ENCODE assay signal across 9 mouse cellular contexts in genomic region chr5:102206953-102207352, GRCm38 (mm10).
DNase-seq lines count a peak whose midpoint lies in the region; ATAC-seq and TF ChIP-seq lines count a peak whose summit lies in the region.
"Had no signal": no experiment of that assay in that cellular context is flagged by ENCODE, and none has a peak within 500 bp of the region (broad histone marks: within the 10 kb centered on the region; RNA-seq: fewer than 3 reads in every experiment).

No protein-coding gene starts in this region.

- H3K4me3 ChIP-seq in C2C12 (ENCODE audit: insufficient read depth, poor library complexity, severe bottlenecking), result no peak overlapping the region
- peak overlapping the region; percentile 23; the same call in 1 of the 2 replicates for H3K4me3 ChIP-seq in forebrain, embryonic 10.5 days
- H3K4me3 ChIP-seq in heart, embryonic 13.5 days, result peak overlapping the region; percentile 32
- H3K4me3 ChIP-seq in kidney, embryonic 15.5 days (replicated peaks), result peak overlapping the region; percentile 23
- no peak overlapping the region for H3K4me3 ChIP-seq in limb, embryonic 13.5 days
- peak overlapping the region; percentile 24 for H3K4me3 ChIP-seq in midbrain, postnatal 0 days (ENCODE audit: low read depth, low read length)
- H3K4me3 ChIP-seq in stomach, embryonic 14.5 days (ENCODE audit: low read depth, low read length), result no peak overlapping the region

- no peaks in the 10 kb centered on the region for H3K79me3 ChIP-seq in C2C12 (ENCODE audit: low read depth)

- H3K9ac ChIP-seq in heart, embryonic 13.5 days, result no peak overlapping the region
- no peak overlapping the region for H3K9ac ChIP-seq in kidney, embryonic 15.5 days
- H3K9ac ChIP-seq in limb, embryonic 13.5 days, result no peak overlapping the region
- no peak overlapping the region for H3K9ac ChIP-seq in midbrain, postnatal 0 days (replicated peaks; ENCODE audit: low read length, poor library complexity, severe bottlenecking)
- H3K9ac ChIP-seq in stomach, embryonic 14.5 days (replicated peaks; ENCODE audit: low read depth, low read length), result no peak overlapping the region

- no peak overlapping the region for H3K27ac ChIP-seq in forebrain, embryonic 10.5 days
- H3K27ac ChIP-seq in heart, embryonic 13.5 days (replicated peaks), result no peak overlapping the region
- H3K27ac ChIP-seq in kidney, embryonic 15.5 days, result no peak overlapping the region
- no peak overlapping the region for H3K27ac ChIP-seq in limb, embryonic 13.5 days
- no peak overlapping the region for H3K27ac ChIP-seq in midbrain, postnatal 0 days (ENCODE audit: low read depth, low read length)
- H3K27ac ChIP-seq in stomach, embryonic 14.5 days (ENCODE audit: low read length), result no peak overlapping the region

- peak overlapping the region; percentile 60 for H3K4me2 ChIP-seq in heart, embryonic 13.5 days
- peak overlapping the region; percentile 52 for H3K4me2 ChIP-seq in kidney, embryonic 15.5 days
- peak overlapping the region; percentile 51 for H3K4me2 ChIP-seq in limb, embryonic 13.5 days (replicated peaks)
- peak overlapping the region; percentile 42 for H3K4me2 ChIP-seq in midbrain, postnatal 0 days (ENCODE audit: low read depth, low read length, poor library complexity, severe bottlenecking)
- peak overlapping the region; percentile 24; the same call in 1 of the 2 replicates for H3K4me2 ChIP-seq in stomach, embryonic 14.5 days (replicated peaks; ENCODE audit: low read depth, low read length)

- ATAC-seq in heart, embryonic 13.5 days (ENCODE audit: extremely low read depth, insufficient number of reproducible peaks, low FRiP score, low TSS enrichment), result no peak
- ATAC-seq in kidney, embryonic 15.5 days (replicated peaks; ENCODE audit: low FRiP score), result 0 out of 2 replicates have a peak, but pooled peaks have one; percentile 80
- peak; percentile 78 for ATAC-seq in limb, embryonic 13.5 days (ENCODE audit: low FRiP score, low read depth)
- ATAC-seq in midbrain, postnatal 0 days (ENCODE audit: low FRiP score), result peak; percentile 90
- ATAC-seq in stomach, embryonic 14.5 days (ENCODE audit: insufficient number of reproducible peaks, insufficient read depth, low FRiP score, low read depth), result peak; percentile 65; the same call in 1 of the 2 replicates

- no peaks in the 10 kb centered on the region for H3K9me3 ChIP-seq in forebrain, embryonic 10.5 days
- H3K9me3 ChIP-seq in heart, embryonic 13.5 days, result no peaks in the 10 kb centered on the region
- H3K9me3 ChIP-seq in kidney, embryonic 15.5 days (replicated peaks), result no peaks in the 10 kb centered on the region
- no peaks in the 10 kb centered on the region for H3K9me3 ChIP-seq in limb, embryonic 13.5 days
- no peaks in the 10 kb centered on the region for H3K9me3 ChIP-seq in midbrain, postnatal 0 days (ENCODE audit: low read length)
- H3K9me3 ChIP-seq in stomach, embryonic 14.5 days (ENCODE audit: control insufficient read depth, low read depth, low read length), result no peaks in the 10 kb centered on the region

- peak; percentile 4 for TF ChIP-seq CTCF in C2C12 (IDR thresholded peaks at IDR 0.05; ENCODE audit: control insufficient read depth, insufficient read depth, insufficient read length)
- TF ChIP-seq CTCF in brain, embryonic 14.5 days (IDR thresholded peaks at IDR 0.05; ENCODE audit: borderline replicate concordance, extremely low read depth, insufficient read depth, insufficient read length), result peak; percentile 78; the same call in 1 of the 2 replicates
- peak; percentile 92 for TF ChIP-seq CTCF in midbrain, postnatal 0 days (IDR thresholded peaks at IDR 0.05)

- peaks cover 12% of the 10 kb centered on the region for H3K27me3 ChIP-seq in C2C12 (ENCODE audit: control insufficient read depth, insufficient read depth, insufficient read length)
- H3K27me3 ChIP-seq in forebrain, embryonic 10.5 days (ENCODE audit: poor library complexity, severe bottlenecking), result no peaks in the 10 kb centered on the region
- H3K27me3 ChIP-seq in heart, embryonic 13.5 days (replicated peaks), result no peaks in the 10 kb centered on the region
- H3K27me3 ChIP-seq in kidney, embryonic 15.5 days, result no peaks in the 10 kb centered on the region
- peaks cover 3% of the 10 kb centered on the region; the same call in 1 of the 2 replicates for H3K27me3 ChIP-seq in limb, embryonic 13.5 days
- no peaks in the 10 kb centered on the region for H3K27me3 ChIP-seq in midbrain, postnatal 0 days (ENCODE audit: insufficient read depth, low read length)
- H3K27me3 ChIP-seq in stomach, embryonic 14.5 days (ENCODE audit: control insufficient read depth, insufficient read depth, low read length), result no peaks in the 10 kb centered on the region

- no peak for TF ChIP-seq POLR2A in brain, embryonic 14.5 days (IDR thresholded peaks at IDR 0.05; ENCODE audit: borderline replicate concordance, extremely low read depth, insufficient read depth, insufficient read length, poor library complexity, severe bottlenecking)

- no peaks in the 10 kb centered on the region for H3K79me2 ChIP-seq in C2C12 (ENCODE audit: control insufficient read depth, insufficient read depth)

- 6% methylated on average over 16 of the region's 16 CpGs for WGBS in forebrain, embryonic 10.5 days
- 2% methylated on average over 16 of the region's 16 CpGs for WGBS in heart, embryonic 13.5 days
- 3% methylated on average over 16 of the region's 16 CpGs for WGBS in kidney, embryonic 15.5 days
- WGBS in limb, embryonic 13.5 days, result 2% methylated on average over 16 of the region's 16 CpGs
- 3% methylated on average over 16 of the region's 16 CpGs for WGBS in midbrain, postnatal 0 days
- 2% methylated on average over 16 of the region's 16 CpGs for WGBS in stomach, embryonic 14.5 days

- H3K4me1 ChIP-seq in forebrain, embryonic 10.5 days, result no peaks in the 10 kb centered on the region
- H3K4me1 ChIP-seq in heart, embryonic 13.5 days, result no peaks in the 10 kb centered on the region
- no peaks in the 10 kb centered on the region for H3K4me1 ChIP-seq in kidney, embryonic 15.5 days
- H3K4me1 ChIP-seq in limb, embryonic 13.5 days, result peaks cover 7% of the 10 kb centered on the region
- H3K4me1 ChIP-seq in midbrain, postnatal 0 days (ENCODE audit: insufficient read depth, low read length), result no peaks in the 10 kb centered on the region
- no peaks in the 10 kb centered on the region for H3K4me1 ChIP-seq in stomach, embryonic 14.5 days (ENCODE audit: control insufficient read depth, insufficient read depth, low read length)

- H3K36me3 ChIP-seq in C2C12 (ENCODE audit: control insufficient read depth, insufficient read depth), result no peaks in the 10 kb centered on the region
- H3K36me3 ChIP-seq in forebrain, embryonic 10.5 days (replicated peaks), result no peaks in the 10 kb centered on the region
- H3K36me3 ChIP-seq in heart, embryonic 13.5 days, result no peaks in the 10 kb centered on the region
- no peaks in the 10 kb centered on the region for H3K36me3 ChIP-seq in kidney, embryonic 15.5 days
- H3K36me3 ChIP-seq in limb, embryonic 13.5 days, result no peaks in the 10 kb centered on the region
- H3K36me3 ChIP-seq in midbrain, postnatal 0 days (ENCODE audit: insufficient read depth, low read length), result no peaks in the 10 kb centered on the region
- H3K36me3 ChIP-seq in stomach, embryonic 14.5 days (ENCODE audit: control insufficient read depth, insufficient read depth, low read length), result no peaks in the 10 kb centered on the region
- H3K36me3 ChIP-seq: G1E had no signal

- peak; percentile 91 for DNase-seq in brain, embryonic 14.5 days (ENCODE audit: low read depth)
- DNase-seq in forebrain, embryonic 10.5 days (ENCODE audit: extremely low spot score, low spot score), result peak; percentile 77
- peak; percentile 91 for DNase-seq in midbrain, postnatal 0 days (ENCODE audit: low spot score)

- no peak overlapping the region for H3ac ChIP-seq in C2C12 (ENCODE audit: control insufficient read depth, insufficient read length, low read depth)

TF ChIP-seq in C2C12, 6 proteins besides CTCF, POLR2A, EP300 and RAD21:
- TF ChIP-seq MAX (IDR thresholded peaks at IDR 0.05), result no peak
- TF ChIP-seq MYOD1 (IDR thresholded peaks at IDR 0.05; ENCODE audit: control insufficient read depth, insufficient read length, low read depth), result no peak
- TF ChIP-seq MYOG (IDR thresholded peaks at IDR 0.05; ENCODE audit: control insufficient read depth, extremely low read depth, insufficient read length), result no peak
- TF ChIP-seq CEBPB (IDR thresholded peaks at IDR 0.05; ENCODE audit: low read depth), result peak; percentile 89
- TF ChIP-seq FOSL1 (IDR thresholded peaks at IDR 0.05; ENCODE audit: insufficient read depth, low read length, poor library complexity, severe bottlenecking), result no peak
- peak; percentile 80 for TF ChIP-seq USF1 (IDR thresholded peaks at IDR 0.05; ENCODE audit: low read depth)
TF ChIP-seq in C2C12: peak in this region for 2.

Comparison
In these comparisons a context has a peak if more than half of its experiments do, and no peak if none do; other contexts are left out.
1. H3K4me3 ChIP-seq: peak in forebrain, embryonic 10.5 days (single experiment), heart, embryonic 13.5 days (single experiment), kidney, embryonic 15.5 days (single experiment) and midbrain, postnatal 0 days (single experiment); none in C2C12 (single experiment), limb, embryonic 13.5 days (single experiment) and stomach, embryonic 14.5 days (single experiment).
2. CTCF ChIP-seq: peak in every context shown above with its lines; median percentile 92 in midbrain, postnatal 0 days; 78 in brain, embryonic 14.5 days; 4 in C2C12.
3. Peak in every context shown above with its lines, with median percentiles within 50 percentile points of each other: DNase-seq and H3K4me2 ChIP-seq.